Mouse (Mus musculus): ENCODE data around the gene Usp21.
"Not testable (repeated sequence)": the region's sequence is repeated elsewhere in the genome, so short reads cannot be mapped to it uniquely, and the experiment has no call there.

Usp21 gene

DNA sequence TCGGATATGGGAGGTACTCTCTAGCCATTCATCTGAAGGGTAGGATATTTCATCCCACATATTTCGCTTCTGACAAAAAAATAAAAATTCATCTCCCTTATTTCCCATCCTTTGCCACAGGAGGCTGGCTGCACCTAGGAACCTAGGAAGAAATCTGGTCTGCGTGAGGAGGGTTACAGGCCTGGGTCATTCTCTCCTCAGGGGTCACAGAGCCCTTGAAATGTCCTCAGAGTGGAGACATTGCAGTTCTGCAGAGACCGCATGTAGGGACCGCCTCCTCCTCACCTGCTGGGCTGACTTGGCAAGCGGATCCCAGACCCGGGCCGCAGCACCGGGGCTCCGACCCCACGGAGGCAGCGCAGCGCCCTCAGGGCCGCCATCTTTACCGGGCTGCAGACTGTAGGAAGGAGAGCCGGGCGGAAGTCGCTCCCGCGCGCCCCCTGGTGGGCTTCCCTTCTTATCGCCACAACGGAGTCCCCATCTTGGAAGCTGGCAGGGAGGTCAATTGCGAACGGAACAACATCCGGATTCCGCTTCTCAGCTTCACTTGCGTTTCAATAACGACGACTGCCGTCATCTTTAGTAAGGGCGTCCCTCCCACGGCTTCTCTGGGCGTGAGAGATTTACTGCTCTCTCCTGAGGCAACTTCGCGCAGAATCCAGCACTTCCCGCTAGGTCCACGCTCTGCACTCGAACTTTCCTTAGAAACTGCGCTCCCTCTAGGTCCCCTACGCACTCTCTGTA is 40.9 kb downstream of the Usp21 start:
- DNase-seq (ENCODE audit: low spot score in 2 of 2): peak; percentile 96 to 97

DNA sequence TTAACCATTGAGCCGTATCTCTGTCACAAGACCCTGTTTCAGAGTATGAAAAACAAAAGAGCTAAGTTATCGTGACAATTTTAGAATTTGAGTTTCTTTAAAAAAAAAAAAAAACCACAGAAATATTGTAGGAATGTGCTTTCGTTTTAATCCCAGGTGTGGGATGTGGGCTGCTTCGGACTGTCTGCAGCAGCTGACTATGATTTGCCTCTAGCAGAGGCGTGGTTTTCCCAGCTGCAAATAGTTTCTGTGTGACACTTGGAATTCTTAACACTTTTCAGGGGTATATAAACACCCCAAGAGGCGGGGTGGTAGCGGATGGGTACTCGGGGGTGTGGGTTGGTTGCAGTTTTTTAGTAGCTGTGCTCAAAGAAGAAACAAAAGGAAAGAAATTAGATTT is 42.4 kb downstream of the Usp21 start:
- no peak for DNase-seq (ENCODE audit: low spot score in 2 of 2)

DNA sequence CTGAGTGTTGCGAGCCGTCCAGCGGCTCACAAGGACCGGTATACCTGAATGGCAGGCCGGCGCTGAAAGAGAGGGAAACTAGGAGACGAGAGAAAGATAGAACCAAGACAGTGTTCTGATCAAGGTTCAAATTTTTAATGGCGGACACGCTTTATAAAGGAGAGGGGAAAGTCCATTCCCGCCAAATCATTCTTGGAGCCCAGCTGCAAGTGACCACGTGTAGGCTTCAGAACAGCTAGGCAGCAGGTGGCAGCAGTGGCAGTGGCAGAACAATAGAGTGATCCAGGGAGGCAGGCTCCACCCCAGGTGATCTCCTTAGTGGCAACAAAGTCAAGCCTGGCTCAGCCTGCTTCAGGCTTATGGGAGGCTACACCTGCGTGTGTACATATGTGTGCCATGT is 45.8 kb downstream of the Usp21 start:
- not testable (repeated sequence) for DNase-seq (ENCODE audit: low spot score in 2 of 2)

- DNase-seq (ENCODE audit: low spot score in 2 of 2): no peak
Measured at GRCm38 (mm10) chr1:171240911-171241310, 46.9 kb downstream of the Usp21 start.

DNA sequence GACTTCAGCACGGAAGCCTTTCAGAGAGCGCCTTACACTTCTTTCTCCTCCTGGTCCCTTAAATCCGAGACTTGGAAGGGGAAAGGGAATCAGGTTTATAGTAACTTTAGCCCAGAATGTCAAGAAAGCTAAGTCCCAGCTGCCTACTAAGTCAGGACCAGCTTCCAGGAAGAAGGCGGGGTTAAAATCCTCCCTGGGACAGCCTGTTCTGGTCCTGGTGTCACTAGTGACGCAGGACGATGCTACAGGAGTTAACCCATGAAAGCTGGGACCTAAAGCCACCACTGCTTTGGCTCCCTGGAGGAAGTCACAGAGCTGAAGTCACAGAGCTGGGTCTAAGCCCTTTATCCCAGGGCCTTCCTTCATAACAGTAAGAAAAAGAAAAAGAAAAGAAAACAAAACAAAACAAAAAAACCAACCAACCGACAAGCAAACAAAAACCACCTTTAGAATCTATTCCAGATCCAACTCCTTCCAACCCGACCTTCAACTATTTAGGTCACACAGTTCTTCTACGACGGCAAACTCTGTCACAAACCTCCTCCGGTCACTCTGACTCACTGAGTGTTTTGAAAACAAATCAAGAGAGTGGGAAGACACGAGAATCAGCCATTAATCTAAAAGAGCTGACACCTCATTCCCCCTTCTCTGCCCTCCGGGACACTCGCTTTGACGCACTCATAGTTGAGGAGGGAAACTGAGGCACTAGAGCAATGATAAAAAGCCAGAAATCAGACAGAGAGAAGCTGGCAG is 47.6 kb downstream of the Usp21 start:
- peak in 1 of 2 experiments; percentile 62 for DNase-seq (ENCODE audit: low spot score in 2 of 2)

DNA sequence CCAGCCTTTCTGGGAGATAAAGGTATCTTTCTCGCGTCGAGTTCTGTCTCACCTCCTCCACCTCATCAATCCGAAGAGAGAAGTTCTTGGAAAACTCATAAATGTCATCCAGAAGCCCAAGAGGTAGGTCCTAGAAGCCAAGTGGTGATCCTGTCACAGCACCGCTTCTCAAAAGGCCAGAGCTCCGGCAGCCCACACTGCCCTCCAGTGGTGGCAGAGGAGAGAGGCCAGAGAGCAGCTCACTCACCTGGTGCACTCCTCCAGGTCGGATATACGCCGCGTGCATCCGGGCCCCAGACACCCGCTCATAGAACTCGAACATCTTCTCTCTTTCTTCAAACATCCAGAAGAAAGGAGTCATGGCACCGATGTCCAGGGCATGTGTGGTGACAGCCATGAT is 49.3 kb downstream of the Usp21 start:
- DNase-seq (ENCODE audit: low spot score in 2 of 2): peak in 1 of 2 experiments; percentile 56

- DNase-seq (ENCODE audit: low spot score in 2 of 2): no peak
Measured at GRCm38 (mm10) chr1:171237438-171237837, 50.4 kb downstream of the Usp21 start.

- no peak for DNase-seq (ENCODE audit: low spot score in 2 of 2)
Measured at GRCm38 (mm10) chr1:171235791-171236190, 52.0 kb downstream of the Usp21 start.

DNA sequence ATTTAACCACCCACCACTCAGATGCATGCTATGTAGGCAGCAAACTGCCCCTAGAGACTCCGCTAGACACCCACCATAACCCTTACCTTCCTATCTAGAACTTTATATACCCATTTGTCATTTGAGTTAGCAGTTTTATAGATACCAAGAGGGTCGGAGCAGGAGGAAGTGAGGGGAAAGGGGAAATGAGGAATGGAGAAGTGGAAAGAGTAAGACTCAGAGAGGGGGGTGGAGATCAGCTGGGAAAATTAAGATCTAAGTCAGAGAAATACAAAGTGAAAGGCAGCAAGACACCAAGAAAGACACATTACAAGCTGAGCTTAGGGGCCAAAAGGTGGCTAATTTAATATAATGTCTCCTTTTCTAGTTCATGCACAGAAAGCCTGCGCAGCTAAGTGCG is 53.3 kb downstream of the Usp21 start:
- DNase-seq (ENCODE audit: low spot score in 2 of 2): no peak

- no peak for DNase-seq (ENCODE audit: low spot score in 2 of 2)
Measured at GRCm38 (mm10) chr1:171234126-171234525, 53.7 kb downstream of the Usp21 start, which contains the start of gene Fcer1g. TSS of gene Fcer1g (minus strand) at chr1:171234365.

DNA sequence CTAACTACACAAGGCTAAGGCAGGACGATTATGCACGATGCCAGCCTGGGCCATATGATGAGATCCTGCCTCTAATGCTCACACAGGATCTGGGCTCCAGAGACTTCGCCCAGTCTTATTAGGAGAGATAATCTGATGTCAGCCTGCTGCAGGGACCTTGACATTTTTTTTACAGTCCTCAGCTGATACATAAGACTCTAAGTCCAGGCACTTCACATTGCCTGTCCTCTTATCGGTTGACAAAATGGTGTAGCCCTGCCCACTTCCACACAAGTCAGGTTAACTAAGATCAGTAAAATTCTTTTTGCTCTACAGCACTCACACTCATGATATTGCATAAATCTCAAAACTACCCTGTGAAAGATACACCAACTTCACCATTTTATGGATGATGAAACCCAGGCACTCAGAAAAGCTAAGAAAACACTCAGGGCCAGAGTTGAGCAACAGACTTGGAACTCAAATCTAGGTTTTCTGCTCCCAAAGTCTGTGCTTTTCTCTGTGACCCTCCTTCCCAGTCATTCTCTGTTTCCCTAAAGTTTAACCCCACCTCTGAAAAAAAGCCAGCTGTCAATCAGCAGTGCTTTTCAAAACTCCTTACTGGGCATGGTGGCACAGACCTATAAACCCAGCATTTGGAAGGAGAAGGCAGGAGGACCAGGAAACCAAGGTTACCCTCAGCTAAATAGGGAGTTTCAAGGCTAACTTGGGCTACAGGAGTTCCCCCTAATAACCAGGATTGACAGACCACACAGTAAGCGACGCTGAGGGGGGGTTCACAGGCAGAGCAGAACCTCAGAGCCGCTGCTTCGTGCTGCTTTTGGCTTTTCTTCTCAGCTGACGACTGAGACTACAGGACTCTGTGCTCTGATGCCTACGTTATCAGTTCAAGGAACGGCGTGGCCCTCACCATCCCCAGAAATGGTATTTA is 54.7 kb downstream of the Usp21 start:
- DNase-seq (ENCODE audit: low spot score in 2 of 2): no peak

- no peak for DNase-seq (ENCODE audit: low spot score in 2 of 2)
Measured at GRCm38 (mm10) chr1:171232348-171232747, 55.4 kb downstream of the Usp21 start.

All from urinary bladder, postnatal 36 days (tissue).